19 mouse cellular contexts compared by ENCODE assay signal in the genomic region with DNA sequence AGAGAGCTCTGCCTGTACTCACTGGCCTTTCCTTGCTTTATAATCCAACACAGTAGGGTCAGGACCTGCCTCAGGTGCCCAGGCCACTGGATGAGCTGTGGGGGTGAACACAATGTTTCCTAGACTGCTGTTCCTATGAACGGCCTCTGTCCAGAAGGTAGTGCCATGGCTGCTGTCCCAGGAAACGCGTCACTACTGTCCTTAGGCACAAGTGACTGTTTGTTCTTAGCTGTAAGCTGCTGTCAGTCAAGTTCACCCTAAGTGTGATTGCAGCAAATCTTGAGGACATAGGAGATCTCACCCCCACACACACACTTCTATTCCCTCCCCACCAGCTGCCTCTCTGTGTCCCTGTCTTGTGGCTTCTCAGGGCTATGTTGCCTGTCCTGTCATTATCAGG. TPM values are rescaled to one million over a fixed set of nuclear protein-coding genes. Genes with fewer than 3 reads are reported as not detected.
DNase-seq lines count a peak whose midpoint lies in the region; ATAC-seq lines count a peak whose summit lies in the region.
"Had no signal": no experiment of that assay in that cellular context is flagged by ENCODE, and none has a peak within 500 bp of the region (broad histone marks: within the 10 kb centered on the region; RNA-seq: fewer than 3 reads in every experiment).

No protein-coding gene starts in this region.

- peaks cover 15% of the 10 kb centered on the region for H3K4me1 ChIP-seq in heart, embryonic 10.5 days
- H3K4me1 ChIP-seq in liver, embryonic 13.5 days (replicated peaks): peaks cover 12% of the 10 kb centered on the region
- H3K4me1 ChIP-seq in liver, embryonic 12.5 days: peaks cover 7% of the 10 kb centered on the region
- peaks cover 12% of the 10 kb centered on the region; the same call in 1 of the 2 replicates for H3K4me1 ChIP-seq in liver, embryonic 15.5 days (replicated peaks)
- H3K4me1 ChIP-seq: forebrain, embryonic 12.5 days had no signal

- DNase-seq in heart, adult 11 months: peak; percentile 93
- no peak for DNase-seq in heart, embryonic 10.5 days (ENCODE audit: low spot score)
- DNase-seq in liver, embryonic 13.5 days: no peak
- peak; percentile 29 to 39 for DNase-seq in heart, adult 9 months (ENCODE audit: low spot score in 2 of 2)
- no peak for DNase-seq in adrenal gland, postnatal 25 days
- DNase-seq: cerebellum, adult 9-11 months; gastrocnemius, postnatal 14 days; kidney, postnatal 4 days had no signal

- no peaks in the 10 kb centered on the region for H3K36me3 ChIP-seq in heart, embryonic 10.5 days
- no peaks in the 10 kb centered on the region for H3K36me3 ChIP-seq in liver, embryonic 13.5 days
- H3K36me3 ChIP-seq in liver, embryonic 12.5 days: no peaks in the 10 kb centered on the region
- H3K36me3 ChIP-seq in liver, embryonic 15.5 days (replicated peaks): no peaks in the 10 kb centered on the region
- H3K36me3 ChIP-seq: forebrain, embryonic 12.5 days; kidney, embryonic 15.5 days; midbrain, embryonic 10.5 days had no signal

- no peak for ATAC-seq in liver, embryonic 13.5 days (ENCODE audit: low read depth)
- no peak for ATAC-seq in liver, embryonic 12.5 days
- no peak for ATAC-seq in liver, embryonic 15.5 days (ENCODE audit: insufficient read depth)
- ATAC-seq: hindbrain, embryonic 16.5 days; intestine, postnatal 0 days had no signal

- peak overlapping the region; percentile 47 for H3K4me2 ChIP-seq in liver, embryonic 13.5 days
- H3K4me2 ChIP-seq in liver, embryonic 12.5 days: no peak overlapping the region
- peak overlapping the region; percentile 41 for H3K4me2 ChIP-seq in liver, embryonic 15.5 days
- H3K4me2 ChIP-seq: forebrain, embryonic 12.5 days; kidney, embryonic 15.5 days had no signal

- 75% methylated on average over 3 of the region's 3 CpGs for WGBS in heart, embryonic 10.5 days
- WGBS in liver, embryonic 13.5 days (ENCODE audit: insufficient replicate concordance): 68% methylated on average over 3 of the region's 3 CpGs
- WGBS in liver, embryonic 12.5 days (ENCODE audit: insufficient replicate concordance): 67% methylated on average over 3 of the region's 3 CpGs
- 65% methylated on average over 3 of the region's 3 CpGs for WGBS in liver, embryonic 15.5 days (ENCODE audit: insufficient replicate concordance)

- no peak overlapping the region for H3K9ac ChIP-seq in liver, embryonic 13.5 days
- H3K9ac ChIP-seq in liver, embryonic 12.5 days: no peak overlapping the region
- no peak overlapping the region for H3K9ac ChIP-seq in liver, embryonic 15.5 days
- H3K9ac ChIP-seq: forebrain, embryonic 12.5 days; kidney, embryonic 15.5 days had no signal

- H3K4me3 ChIP-seq in heart, embryonic 10.5 days: no peak overlapping the region
- H3K4me3 ChIP-seq in liver, embryonic 13.5 days (replicated peaks): 0 out of 2 replicates have a peak overlapping the region, but pooled peaks have one; percentile 8
- H3K4me3 ChIP-seq in liver, embryonic 12.5 days: no peak overlapping the region
- peak overlapping the region; percentile 44; the same call in 1 of the 2 replicates for H3K4me3 ChIP-seq in liver, embryonic 15.5 days (replicated peaks)
- H3K4me3 ChIP-seq: forebrain, embryonic 12.5 days; kidney, embryonic 15.5 days; midbrain, embryonic 10.5 days had no signal

- H3K9me3 ChIP-seq in heart, embryonic 10.5 days: no peaks in the 10 kb centered on the region
- no peaks in the 10 kb centered on the region for H3K9me3 ChIP-seq in liver, embryonic 13.5 days (replicated peaks)
- H3K9me3 ChIP-seq in liver, embryonic 12.5 days (replicated peaks): no peaks in the 10 kb centered on the region
- no peaks in the 10 kb centered on the region for H3K9me3 ChIP-seq in liver, embryonic 15.5 days (replicated peaks)
- H3K9me3 ChIP-seq: forebrain, embryonic 12.5 days; kidney, embryonic 15.5 days; midbrain, embryonic 10.5 days had no signal

- peaks cover 44% of the 10 kb centered on the region for H3K27me3 ChIP-seq in heart, embryonic 10.5 days (ENCODE audit: insufficient read depth, poor library complexity, severe bottlenecking)
- H3K27me3 ChIP-seq in liver, embryonic 13.5 days: no peaks in the 10 kb centered on the region
- no peaks in the 10 kb centered on the region for H3K27me3 ChIP-seq in liver, embryonic 12.5 days (replicated peaks)
- H3K27me3 ChIP-seq in liver, embryonic 15.5 days: no peaks in the 10 kb centered on the region
- H3K27me3 ChIP-seq: forebrain, embryonic 12.5 days; kidney, embryonic 15.5 days had no signal

- H3K27ac ChIP-seq in heart, embryonic 10.5 days: no peak overlapping the region
- H3K27ac ChIP-seq in liver, embryonic 13.5 days: no peak overlapping the region
- no peak overlapping the region for H3K27ac ChIP-seq in liver, embryonic 12.5 days
- peak overlapping the region; percentile 25; the same call in 1 of the 2 replicates for H3K27ac ChIP-seq in liver, embryonic 15.5 days (replicated peaks)
- H3K27ac ChIP-seq: forebrain, embryonic 12.5 days; kidney, embryonic 15.5 days; midbrain, embryonic 10.5 days had no signal

RNA-seq across cellular contexts. Expression of a gene that starts 1.9 kb away (rescaled TPM):
- polyA plus RNA-seq in heart, embryonic 10.5 days (2016; fragmentation: Nextera tagmentation; extraction: Ambion mirVana): 0.26 and 0.84 TPM in 2 replicates
- polyA plus RNA-seq in liver, embryonic 13.5 days (2015; fragmentation: Nextera tagmentation; extraction: Ambion mirVana): 50.2 and 54.9 TPM in 2 replicates
- polyA plus RNA-seq in liver, embryonic 12.5 days (2016; fragmentation: Nextera tagmentation; extraction: Ambion mirVana): 23.3 and 25.9 TPM in 2 replicates
- polyA plus RNA-seq in liver, embryonic 15.5 days (2015; fragmentation: Nextera tagmentation; extraction: Ambion mirVana): 183 and 228 TPM in 2 replicates
- total RNA-seq in adrenal gland, postnatal 25 days (2021): 1.7 and 9.7 TPM in 2 replicates
- total RNA-seq: CH12.LX, MEL had no signal
- polyA plus RNA-seq: embryonic facial prominence, embryonic 11.5 days; forebrain, embryonic 12.5 days; limb, embryonic 11.5 days; midbrain, embryonic 10.5 days had no signal

RNA-seq across cellular contexts. Expression of a gene that starts 8.3 kb away (rescaled TPM):
- not detected in 2 replicates for polyA plus RNA-seq in heart, embryonic 10.5 days (2016; fragmentation: Nextera tagmentation; extraction: Ambion mirVana)
- 0.22 TPM in 1 of 2 replicates, not detected in the other for polyA plus RNA-seq in liver, embryonic 13.5 days (2015; fragmentation: Nextera tagmentation; extraction: Ambion mirVana)
- 0.05 TPM in 1 of 2 replicates, not detected in the other for polyA plus RNA-seq in liver, embryonic 12.5 days (2016; fragmentation: Nextera tagmentation; extraction: Ambion mirVana)
- polyA plus RNA-seq in liver, embryonic 15.5 days (2015; fragmentation: Nextera tagmentation; extraction: Ambion mirVana): 0.03 TPM in 1 of 2 replicates, not detected in the other
- 0.91 TPM in 1 of 2 replicates, not detected in the other for total RNA-seq in adrenal gland, postnatal 25 days (2021)
- total RNA-seq: CH12.LX, MEL had no signal
- polyA plus RNA-seq: embryonic facial prominence, embryonic 11.5 days; limb, embryonic 11.5 days; midbrain, embryonic 10.5 days had no signal

RNA-seq across cellular contexts. Expression of a gene that starts 47.0 kb away (rescaled TPM):
- 28.4 and 30.4 TPM in 2 replicates for polyA plus RNA-seq in heart, embryonic 10.5 days (2016; fragmentation: Nextera tagmentation; extraction: Ambion mirVana)
- 19.1 and 22.1 TPM in 2 replicates for polyA plus RNA-seq in liver, embryonic 13.5 days (2015; fragmentation: Nextera tagmentation; extraction: Ambion mirVana)
- 23.8 and 25.2 TPM in 2 replicates for polyA plus RNA-seq in liver, embryonic 12.5 days (2016; fragmentation: Nextera tagmentation; extraction: Ambion mirVana)
- polyA plus RNA-seq in liver, embryonic 15.5 days (2015; fragmentation: Nextera tagmentation; extraction: Ambion mirVana): 16.2 and 16.5 TPM in 2 replicates
- 37.2 and 50.2 TPM in 2 replicates for total RNA-seq in adrenal gland, postnatal 25 days (2021)

Comparison
In these comparisons a context has a peak if more than half of its experiments do, and no peak if none do; other contexts are left out.
1. DNase-seq: peak in heart, adult 11 months (single experiment) and heart, adult 9 months (2 of 2); none in heart, embryonic 10.5 days (single experiment), liver, embryonic 13.5 days (single experiment) and adrenal gland, postnatal 25 days (single experiment).
2. H3K4me3 ChIP-seq: peak in liver, embryonic 13.5 days (single experiment) and liver, embryonic 15.5 days (single experiment); none in heart, embryonic 10.5 days (single experiment) and liver, embryonic 12.5 days (single experiment).
3. RNA of a gene that starts 1.9 kb away (polyA plus RNA-seq): 183 to 228 TPM in liver, embryonic 15.5 days, 50.2 to 54.9 TPM in liver, embryonic 13.5 days and 23.3 to 25.9 TPM in liver, embryonic 12.5 days; 0.26 to 0.84 TPM in heart, embryonic 10.5 days; every median in the first group is over 10 times any median in the second.